Mouse (Mus musculus) heart, adult 18-20 months (tissue): ENCODE measurements around the gene Cald1. TPM values are rescaled to one million over a fixed set of nuclear protein-coding genes. Genes with fewer than 3 reads are reported as not detected.
A peak's percentile ranks its signal among the peaks of the same experiment; 100 is the strongest.

ENCODE experiments used
- DNase-seq, 2 experiments: peaks; one replicate each; pipeline ENCODE4 v3.0.0; 2021 to 2022; ENCODE audit warnings: mixed read lengths in 1 of 2
- total RNA-seq, 2 experiments: library from RNA; stranded (reverse); gene quantifications; 2 replicates each; pipeline ENCODE4 v1.2.3; 2021

The Cald1 gene
- total RNA-seq, 2 experiments from 2014 or later, result 48.0 to 48.9 TPM

GRCm38 (mm10) chr6:34668739-34669254 is 70.5 kb downstream of the Cald1 start:
- DNase-seq, result no peak

DNA sequence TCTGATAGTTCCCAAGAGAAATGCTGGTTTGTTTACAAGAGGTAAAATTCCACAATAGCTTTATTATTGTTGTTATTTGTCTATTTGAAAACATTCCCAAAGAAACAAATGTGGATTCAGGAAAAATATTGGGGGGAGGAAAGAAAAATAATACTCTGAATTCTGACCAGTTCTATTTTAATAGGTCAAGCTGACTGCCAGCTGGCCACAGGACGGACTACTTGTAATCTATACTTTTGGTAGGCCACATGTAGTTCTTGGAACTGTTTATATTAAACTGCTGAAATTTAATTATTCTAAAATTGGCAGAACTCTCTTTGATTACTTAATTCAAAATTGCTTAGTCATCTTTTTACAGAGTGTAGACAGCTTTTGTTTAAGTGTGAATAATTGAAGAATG is 73.1 kb downstream of the Cald1 start:
- DNase-seq, result no peak

DNA sequence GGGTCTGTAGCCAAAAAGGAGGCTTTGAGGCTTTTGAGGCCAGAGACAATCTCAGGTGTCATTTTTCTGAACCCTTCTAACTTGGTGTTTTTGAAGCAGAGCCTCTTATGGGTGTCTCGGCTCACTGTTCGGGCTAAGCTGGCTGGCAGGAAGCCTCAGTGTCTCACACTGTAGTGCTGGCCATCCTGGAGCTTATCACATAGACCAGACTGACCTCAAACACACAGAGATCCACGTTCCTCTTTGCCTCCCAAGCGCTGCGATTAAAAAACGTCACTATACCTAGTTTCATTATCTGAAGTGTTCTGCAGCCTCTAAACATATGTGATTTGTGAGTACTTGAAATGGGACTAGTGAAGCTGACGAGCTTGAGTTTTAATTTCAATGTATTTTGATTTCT is 76.1 kb downstream of the Cald1 start:
- no peak for DNase-seq

DNA sequence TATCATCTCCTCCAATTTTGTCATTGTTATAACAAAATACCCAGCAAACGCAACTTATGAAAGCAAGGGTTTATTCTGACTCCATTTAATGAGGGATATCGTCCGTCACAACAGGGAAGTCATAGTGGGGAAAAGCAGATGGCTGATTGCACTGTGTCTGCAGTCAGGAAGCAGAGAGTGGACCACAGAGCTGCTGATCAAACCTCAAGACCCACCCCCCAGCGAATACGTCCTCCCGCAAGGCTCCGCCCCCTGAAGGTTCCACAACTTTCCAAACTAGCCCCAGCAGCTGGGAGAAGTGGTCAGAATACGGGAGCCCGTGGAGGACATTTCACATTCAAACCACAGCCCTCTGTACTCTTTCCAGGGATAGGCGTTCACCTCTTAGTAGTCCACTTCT is 76.6 kb downstream of the Cald1 start:
- peak in 1 of 2 experiments; percentile 42 for DNase-seq

GRCm38 (mm10) chr6:34682126-34682525 is 83.8 kb downstream of the Cald1 start:
- peak; percentile 25 to 29 for DNase-seq

DNA sequence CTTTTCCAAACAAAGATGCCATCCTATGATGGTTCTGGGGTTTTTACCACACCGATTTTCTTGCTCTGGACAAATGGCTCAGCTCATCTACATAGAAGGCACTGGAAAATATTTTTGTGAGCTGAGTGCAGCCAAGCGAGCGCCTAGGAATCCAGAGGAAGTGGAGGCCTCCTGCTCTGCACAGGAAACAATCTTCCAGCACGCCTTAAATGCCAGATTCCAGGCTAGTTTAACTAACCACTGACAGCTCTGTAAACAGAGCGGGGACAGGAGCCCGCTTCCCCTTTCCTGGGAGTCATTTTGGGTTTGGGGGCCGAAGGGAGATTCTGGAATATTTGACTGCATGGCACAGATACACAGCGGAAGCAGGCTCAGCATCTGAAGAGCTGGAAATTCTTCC is 86.6 kb downstream of the Cald1 start:
- peak; percentile 56 to 60 for DNase-seq

DNA sequence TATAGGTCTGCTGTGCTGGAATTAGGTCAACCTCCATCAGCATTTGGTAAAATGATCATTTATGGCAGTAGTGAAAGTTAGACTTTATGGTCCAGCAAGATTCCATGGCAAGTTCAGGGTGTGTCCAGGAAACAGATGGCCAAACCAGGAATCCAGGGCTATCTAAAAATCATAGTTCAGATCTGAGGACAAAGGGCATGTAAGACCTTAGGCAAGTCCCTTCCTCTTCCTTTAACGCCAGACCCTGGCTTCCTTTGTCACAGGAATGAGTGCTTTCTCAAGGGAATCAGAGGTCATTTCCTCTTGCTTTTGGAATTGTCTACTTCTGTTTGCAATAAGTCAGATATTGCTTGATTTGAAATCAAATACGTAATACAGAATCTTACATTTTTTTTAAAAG is 90.7 kb downstream of the Cald1 start:
- peak; percentile 26 to 65 for DNase-seq

DNA sequence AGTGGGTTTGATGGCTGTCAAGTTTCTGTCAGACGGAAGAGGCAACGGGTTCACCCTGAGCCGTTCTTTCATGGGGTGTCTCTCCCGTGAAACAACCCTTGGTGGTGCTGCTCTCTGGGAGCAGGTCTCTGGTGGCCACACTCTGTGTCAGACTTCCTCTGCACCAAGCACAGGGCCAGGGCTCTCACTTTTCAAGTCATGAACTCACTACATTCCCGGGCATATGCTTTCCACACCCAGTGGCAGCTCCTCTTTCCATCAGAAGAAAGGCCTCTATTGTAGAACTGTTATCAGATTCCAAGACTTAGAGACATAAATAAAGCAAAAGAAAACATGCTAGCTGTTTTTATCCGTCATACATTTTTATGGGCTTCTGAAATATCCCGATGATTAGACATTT is 93.1 kb downstream of the Cald1 start:
- DNase-seq, result no peak

DNA sequence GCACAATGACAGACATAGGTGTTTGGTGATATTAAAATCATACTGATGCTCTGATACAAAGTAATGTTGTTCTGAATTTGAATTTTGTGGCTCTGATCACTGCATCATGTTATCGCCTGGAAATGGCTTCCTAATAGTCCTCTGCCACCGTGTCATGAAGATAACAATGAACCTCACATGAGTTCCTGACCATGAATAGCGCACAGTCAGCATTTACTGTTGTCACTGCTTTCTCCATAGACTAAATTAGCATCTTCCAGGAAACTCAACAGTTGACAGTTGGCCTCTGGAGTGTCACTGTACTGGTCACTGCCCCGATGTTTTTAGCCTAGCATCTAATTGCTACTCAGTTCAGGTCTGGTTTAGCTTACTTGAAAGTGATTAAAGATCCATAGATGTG is 95.8 kb downstream of the Cald1 start:
- DNase-seq, result no peak

GRCm38 (mm10) chr6:34703421-34704120 is 105.3 kb downstream of the Cald1 start:
- no peak for DNase-seq

DNA sequence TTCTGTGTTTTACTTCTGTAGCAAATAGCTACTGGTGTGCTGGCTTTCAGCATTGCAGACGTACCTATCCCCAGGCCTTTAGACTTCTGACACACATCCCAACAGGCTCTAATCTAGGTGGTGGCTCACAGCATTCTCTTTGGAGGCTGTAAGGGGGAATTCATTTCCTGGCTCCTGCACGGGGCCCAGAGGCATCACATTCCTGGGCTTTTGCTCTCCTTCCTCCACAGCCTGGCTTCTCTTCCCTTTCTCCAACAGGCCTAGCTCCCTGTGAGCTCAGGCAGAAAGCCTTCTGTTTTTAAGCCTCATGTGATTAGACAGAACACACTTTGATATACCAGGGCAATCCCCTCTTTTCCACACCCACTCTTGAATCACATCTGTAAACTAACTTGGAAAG is 109.2 kb downstream of the Cald1 start:
- no peak for DNase-seq

DNA sequence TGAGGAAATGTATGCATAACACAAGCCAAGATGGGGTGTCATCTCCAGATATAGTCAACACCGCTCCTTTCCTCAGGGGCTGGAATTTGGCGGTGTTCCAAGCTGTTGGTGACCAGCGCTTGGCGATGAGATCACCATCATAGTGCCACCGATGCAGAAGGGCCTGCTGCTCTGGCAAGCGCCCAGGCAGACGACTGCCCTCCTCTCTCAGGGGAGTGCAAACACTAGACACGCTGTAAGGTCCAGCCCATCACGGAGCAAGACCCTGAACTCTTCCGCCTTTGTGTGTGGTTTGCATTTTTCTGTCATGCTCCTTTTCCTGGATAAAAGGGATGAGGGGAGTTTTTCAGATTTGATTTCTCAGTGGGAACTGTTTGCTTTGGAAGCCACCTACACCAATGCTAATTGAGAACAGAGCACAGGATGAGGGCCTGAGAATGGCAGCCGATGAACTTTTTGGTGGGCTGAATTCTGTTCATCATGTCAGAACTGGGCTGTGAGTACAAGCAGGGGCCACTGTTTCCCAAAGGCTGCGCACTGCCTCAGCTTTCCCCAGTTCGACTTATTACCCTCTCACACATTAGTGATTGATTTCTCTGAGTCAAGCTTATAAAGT is 110.5 kb downstream of the Cald1 start:
- peak; percentile 39 to 51 for DNase-seq

DNA sequence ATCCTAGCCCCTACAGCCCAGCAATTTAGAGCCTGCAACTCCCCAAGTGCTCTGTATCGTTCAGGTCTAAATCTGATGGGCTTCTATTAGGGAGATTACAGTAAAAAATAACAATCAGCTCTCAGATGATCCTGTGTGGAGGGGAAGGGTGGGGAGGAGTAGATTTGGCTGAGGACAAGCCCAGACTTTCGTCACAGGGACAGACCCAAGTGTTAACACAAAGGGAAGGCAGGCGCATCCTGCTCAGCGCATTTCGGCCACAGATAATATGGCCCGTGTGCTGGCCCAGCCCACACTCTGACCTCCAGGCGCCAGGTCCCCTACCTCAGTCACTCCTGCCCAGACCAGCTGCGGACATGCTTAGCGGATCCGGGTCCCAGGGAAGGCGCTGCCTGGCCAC is 111.0 kb downstream of the Cald1 start:
- peak; percentile 79 to 86 for DNase-seq

DNA sequence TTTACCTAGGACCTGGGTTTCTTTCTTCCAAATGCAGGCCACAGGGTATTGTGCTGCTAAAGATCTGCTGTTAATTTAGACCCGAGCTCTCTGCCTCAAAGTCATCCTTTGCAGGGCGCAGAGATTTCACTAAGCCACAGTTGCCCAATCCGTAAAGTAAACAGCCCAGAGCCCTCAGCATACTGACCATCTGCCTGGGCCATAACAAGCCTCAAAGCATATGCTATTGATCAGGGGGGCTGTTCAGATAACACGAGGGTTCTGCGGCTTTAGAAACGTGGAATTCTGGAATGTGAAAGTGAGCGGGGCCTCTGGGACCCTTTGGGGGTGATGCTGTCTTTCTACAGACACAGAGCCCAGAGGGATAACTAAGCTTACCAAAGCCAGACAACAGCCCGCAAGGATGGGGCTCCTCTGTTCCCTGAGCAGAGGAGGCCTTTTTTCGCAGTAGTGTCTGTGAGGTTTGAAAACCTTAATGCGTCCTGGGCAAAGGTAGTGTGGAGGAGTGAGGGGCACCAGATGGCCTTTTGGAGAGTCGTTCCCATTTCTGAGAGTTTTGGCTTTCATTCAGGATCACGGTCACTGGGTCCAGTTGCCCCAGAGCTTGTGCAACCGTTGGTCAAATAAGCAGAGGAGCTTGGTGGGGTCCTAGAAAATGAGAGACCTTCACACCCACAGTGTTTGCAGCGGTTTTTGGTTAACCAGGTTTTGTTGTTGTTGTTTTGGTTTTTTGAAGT is 111.8 kb downstream of the Cald1 start:
- peak in 1 of 2 experiments; percentile 52 for DNase-seq

- DNase-seq, result no peak
Measured at GRCm38 (mm10) chr6:34710848-34711247, 112.5 kb downstream of the Cald1 start.

GRCm38 (mm10) chr6:34711620-34712019 is 113.3 kb downstream of the Cald1 start:
- DNase-seq, result no peak

- no peak for DNase-seq
Measured at GRCm38 (mm10) chr6:34713169-34713568, 114.9 kb downstream of the Cald1 start.

GRCm38 (mm10) chr6:34713777-34714176 is 115.5 kb downstream of the Cald1 start:
- no peak for DNase-seq

DNA sequence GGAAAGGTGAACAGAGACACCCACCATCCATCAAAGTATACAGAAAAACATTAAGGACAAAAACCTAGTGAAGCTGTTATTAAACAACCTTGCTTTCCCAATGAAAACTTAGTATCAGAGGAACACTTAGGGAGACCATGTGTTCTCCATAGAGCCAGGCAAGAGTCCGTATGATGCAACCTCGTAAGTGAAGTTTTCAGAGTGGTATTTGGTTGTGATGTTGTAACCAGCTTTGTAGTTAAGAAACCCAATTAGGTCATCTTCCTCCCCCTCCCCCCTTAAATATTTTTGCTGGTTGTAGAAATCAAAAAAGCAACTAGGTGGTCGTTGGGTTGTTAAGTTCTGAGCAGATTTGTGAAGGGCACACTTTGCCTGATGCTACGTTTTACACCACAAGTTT is 116.3 kb downstream of the Cald1 start:
- no peak for DNase-seq

DNA sequence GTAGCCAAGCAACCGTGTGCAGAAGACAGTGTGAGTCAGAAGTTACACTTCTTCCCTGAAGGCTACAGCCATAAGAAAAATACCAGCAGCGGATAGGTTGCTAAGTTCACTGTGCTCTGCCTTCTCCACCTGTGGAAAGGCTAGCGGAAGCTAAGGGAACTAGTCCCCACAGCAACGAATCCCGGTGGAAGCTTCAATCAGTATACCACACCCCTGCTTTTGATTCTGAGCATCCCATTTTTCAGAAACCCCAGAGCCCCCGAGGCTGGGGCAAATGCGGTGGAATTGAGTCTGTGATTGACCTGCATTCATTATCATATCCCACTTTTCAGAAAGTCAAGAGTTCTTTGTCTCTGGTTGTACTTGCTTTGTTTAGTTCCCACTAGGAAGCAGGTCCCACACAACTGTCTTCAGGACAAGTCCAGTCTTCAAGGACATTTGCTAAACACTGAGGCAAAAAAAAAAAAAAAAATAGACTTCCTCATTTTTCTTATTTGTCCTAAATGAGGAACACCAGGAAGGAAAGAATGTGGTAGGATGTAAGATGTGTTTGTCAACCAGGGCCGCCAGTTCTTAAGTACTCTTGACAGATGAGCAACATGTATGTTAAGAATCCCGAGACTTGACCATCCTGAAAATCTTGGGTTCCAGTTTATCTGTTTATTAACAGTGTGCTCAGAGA is 118.0 kb downstream of the Cald1 start:
- no peak for DNase-seq

- no peak for DNase-seq
Measured at GRCm38 (mm10) chr6:34716888-34717635, 118.8 kb downstream of the Cald1 start.

- no peak for DNase-seq
Measured at GRCm38 (mm10) chr6:34717651-34718050, 119.4 kb downstream of the Cald1 start.
